Mouse (Mus musculus) spleen, adult 2 months (tissue): ENCODE data around the gene Tctex1d2. TPM values are rescaled to one million over a fixed set of nuclear protein-coding genes. Genes with fewer than 3 reads are reported as not detected.
A peak's percentile ranks its signal among the peaks of the same experiment; 100 is the strongest.

ENCODE experiments used
- DNase-seq, 2 experiments: peaks; one replicate each; pipeline versions ENCODE4 v3.0.0 to v3.0.0-alpha.2; 2012 to 2021; ENCODE audit warnings: low spot score in 2 of 2, low read depth in 1 of 2
- H3K27ac ChIP-seq: fragments of 200-500 bp; 2 replicates; pipeline ENCODE4 v1.5.1; 2012; ENCODE audit warnings: low read length, inconsistent platforms; ENCODE audit not compliant: insufficient read depth
- H3K27me3 ChIP-seq: fragments of 200-500 bp; 2 replicates; pipeline ENCODE4 v1.6.1; 2012; ENCODE audit warnings: mild to moderate bottlenecking, moderate library complexity, low read length, inconsistent platforms; ENCODE audit not compliant: control insufficient read depth, insufficient read depth
- H3K36me3 ChIP-seq: fragments of 200-500 bp; 2 replicates; pipeline ENCODE4 v1.6.1; 2012; ENCODE audit warnings: mild to moderate bottlenecking, low read length, inconsistent platforms; ENCODE audit not compliant: control insufficient read depth, insufficient read depth
- H3K4me1 ChIP-seq: fragments of 200-500 bp; 2 replicates; pipeline ENCODE4 v1.6.1; 2011; ENCODE audit warnings: inconsistent platforms; ENCODE audit not compliant: control insufficient read depth, insufficient read depth, insufficient read length
- H3K4me3 ChIP-seq: fragments of 200-500 bp; 2 replicates; pipeline ENCODE4 v1.5.1; 2011; ENCODE audit warnings: mild to moderate bottlenecking, inconsistent platforms; ENCODE audit not compliant: insufficient read depth, insufficient read length; ENCODE audit errors: extremely low read depth
- CTCF ChIP-seq: fragments of 200-500 bp; IDR thresholded peaks from 2 replicates; pipeline ENCODE4 v1.5.1; 2011; ENCODE audit warnings: mild to moderate bottlenecking, inconsistent platforms; ENCODE audit not compliant: insufficient read depth, insufficient read length, insufficient replicate concordance; ENCODE audit errors: extremely low read depth
- POLR2A ChIP-seq: fragments of 200-500 bp; IDR thresholded peaks from 2 replicates; pipeline ENCODE4 v1.6.1; 2011; ENCODE audit warnings: low read depth, low read length, inconsistent platforms
- WGBS: fragments of 180-500 bp; shearing (Covaris S2); methylation state at CpG from one replicate; pipeline ENCODE4 v1.1.7; 2018; 5-methylcytosine and 5-hydroxymethylcytosine counted together
- polyA plus RNA-seq: library from polyadenylated mRNA; depleted of rRNA; stranded (reverse); fragments of >200 nt; gene quantifications from 2 replicates; pipeline ENCODE4 v1.2.3, GENCODE M21; 2012

Tctex1d2 gene
- polyA plus RNA-seq, 1 experiment = 2.3 TPM

DNA sequence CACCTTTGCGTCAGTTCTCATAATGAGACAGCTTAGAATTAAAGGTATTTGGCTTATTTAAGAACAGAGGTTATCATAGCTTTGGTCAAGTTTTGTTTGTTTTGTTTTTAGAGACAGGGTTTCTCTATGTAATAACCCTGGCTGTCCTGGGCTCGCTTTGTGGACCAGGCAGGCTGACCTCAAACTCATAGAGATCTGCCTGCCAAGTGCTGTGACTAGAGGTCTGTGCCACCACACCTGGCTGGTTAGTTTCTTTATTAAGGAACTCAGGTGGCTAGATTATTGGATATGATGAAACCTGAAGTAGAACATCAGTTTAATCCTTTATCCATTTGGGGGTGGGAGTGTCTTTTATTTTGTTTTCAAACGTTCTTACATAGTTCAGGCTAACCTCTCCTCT lies 29.7 kb upstream of the Tctex1d2 start:
- WGBS = 85% methylated on average over 3 of the region's 3 CpGs
- H3K27ac ChIP-seq = no peak overlapping the region
- H3K36me3 ChIP-seq = peaks cover 14% of the 10 kb centered on the region
- DNase-seq = no peak
- no peak overlapping the region for H3K4me3 ChIP-seq
- no peak for TF ChIP-seq CTCF
- TF ChIP-seq POLR2A = no peak
- no peaks in the 10 kb centered on the region for H3K27me3 ChIP-seq
- H3K4me1 ChIP-seq = no peaks in the 10 kb centered on the region

DNA sequence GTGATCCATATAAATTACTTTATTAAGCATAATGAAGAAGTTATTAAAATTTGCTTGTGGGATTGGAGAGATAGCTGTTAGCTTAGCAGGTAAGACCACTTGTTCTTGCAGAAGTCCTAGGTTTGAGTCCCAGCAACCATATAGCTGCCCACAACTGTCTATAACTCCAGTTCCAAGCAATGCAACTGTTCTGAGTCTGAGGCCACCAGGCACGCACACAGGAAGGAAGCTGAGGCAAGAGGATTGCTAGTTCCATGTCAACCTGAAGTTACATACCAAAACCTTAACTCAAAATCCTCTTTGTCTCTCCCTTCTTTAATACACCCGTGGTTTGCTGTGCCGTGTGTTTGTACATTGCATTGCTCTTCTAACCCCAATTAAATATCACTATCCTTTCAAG lies 28.6 kb upstream of the Tctex1d2 start:
- H3K4me1 ChIP-seq = no peaks in the 10 kb centered on the region
- TF ChIP-seq POLR2A = no peak
- no peak for TF ChIP-seq CTCF
- no peak for DNase-seq
- no peaks in the 10 kb centered on the region for H3K27me3 ChIP-seq
- no peak overlapping the region for H3K27ac ChIP-seq
- no peak overlapping the region for H3K4me3 ChIP-seq
- WGBS = 81% methylated on average over 3 of the region's 3 CpGs
- H3K36me3 ChIP-seq = peaks cover 9% of the 10 kb centered on the region

GRCm38 (mm10) chr16:32395679-32396540 lies 23.6 kb upstream of the Tctex1d2 start:
- Histone ChIP-seq H3K27ac (no peak overlapping the region), H3K27me3 (no peaks in the 10 kb centered on the region), H3K36me3 (peaks cover 4% of the 10 kb centered on the region), H3K4me1 (no peaks in the 10 kb centered on the region), H3K4me3 (no peak overlapping the region)
- no peak for DNase-seq
- no peak for TF ChIP-seq CTCF
- no peak for TF ChIP-seq POLR2A
- WGBS = 49% methylated on average over 6 of the region's 6 CpGs

DNA sequence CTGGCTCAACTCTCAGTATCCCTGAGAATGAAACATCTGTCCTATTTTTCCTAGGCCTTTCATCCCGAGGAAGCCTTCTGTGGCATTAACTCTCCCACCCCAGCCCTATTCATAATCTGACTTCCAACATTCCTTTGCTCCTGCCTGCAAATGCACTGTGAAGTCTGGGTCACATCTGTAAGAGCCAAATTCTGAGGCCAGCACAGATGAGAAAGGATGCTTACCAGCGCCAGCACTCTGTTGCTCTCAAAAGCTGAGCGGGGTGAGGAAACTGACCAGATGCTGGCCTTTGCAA lies 23.0 kb upstream of the Tctex1d2 start:
- WGBS = 81% methylated on average over 3 of the region's 3 CpGs
- H3K4me1 ChIP-seq = no peaks in the 10 kb centered on the region
- TF ChIP-seq CTCF = no peak
- TF ChIP-seq POLR2A = no peak
- no peak for DNase-seq
- peaks cover 4% of the 10 kb centered on the region for H3K36me3 ChIP-seq
- H3K27me3 ChIP-seq = no peaks in the 10 kb centered on the region
- no peak overlapping the region for H3K27ac ChIP-seq
- H3K4me3 ChIP-seq = no peak overlapping the region

DNA sequence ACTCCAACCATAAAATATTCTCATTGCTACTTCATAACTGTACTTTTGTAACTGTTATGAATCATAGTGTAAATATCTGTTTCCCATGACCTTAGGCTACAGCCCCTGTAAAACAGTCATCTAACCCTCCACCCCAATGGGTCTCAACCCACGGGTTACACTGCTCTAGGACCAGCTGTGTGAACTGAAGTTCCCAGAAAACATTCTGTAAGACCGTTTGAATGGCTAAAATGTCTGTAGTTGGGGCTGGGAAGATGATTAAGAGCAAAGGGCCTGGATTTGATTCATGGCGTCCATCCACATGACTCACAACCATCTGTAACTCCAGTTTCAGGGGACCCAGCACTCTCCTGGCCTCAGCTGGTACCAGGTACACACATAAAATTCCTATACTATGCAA lies 21.3 kb upstream of the Tctex1d2 start:
- H3K36me3 ChIP-seq = no peaks in the 10 kb centered on the region
- H3K4me1 ChIP-seq = peaks cover 8% of the 10 kb centered on the region; the same call in 1 of the 2 replicates
- TF ChIP-seq POLR2A (no peak), CTCF (no peak)
- H3K27ac ChIP-seq = no peak overlapping the region
- H3K4me3 ChIP-seq = no peak overlapping the region
- H3K27me3 ChIP-seq = no peaks in the 10 kb centered on the region
- DNase-seq = no peak
- WGBS = 86% methylated on average over 3 of the region's 3 CpGs

- H3K27ac ChIP-seq = 0 out of 2 replicates have a peak within 1 kb of the TSS, but pooled peaks have one; percentile 8
- H3K4me3 ChIP-seq = no peak within 1 kb of the TSS
- no peak for TF ChIP-seq CTCF
- TF ChIP-seq POLR2A = no peak
- 83% methylated on average over 7 of the region's 7 CpGs for WGBS
- peaks cover 9% of the 10 kb centered on the region; the same call in 1 of the 2 replicates for H3K4me1 ChIP-seq
- H3K27me3 ChIP-seq = no peaks in the 10 kb centered on the region
- no peaks in the 10 kb centered on the region for H3K36me3 ChIP-seq
- DNase-seq = no peak
These were observed 19.2 kb upstream of the Tctex1d2 start, which contains the start of gene Tm4sf19 for GRCm38 (mm10) chr16:32400267-32400666. Gene Tm4sf19, plus strand, starts transcription at chr16:32400506.
